Mouse (Mus musculus) heart, embryonic 12.5 days (tissue): ENCODE measurements around the gene B3gat3. TPM values are rescaled to one million over a fixed set of nuclear protein-coding genes. Genes with fewer than 3 reads are reported as not detected.
A peak's percentile ranks its signal among the peaks of the same experiment; 100 is the strongest.
"Not testable (repeated sequence)": the region's sequence is repeated elsewhere in the genome, so short reads cannot be mapped to it uniquely, and the experiment has no call there.

Experiments
- ATAC-seq: fragments of 200-750 bp; cut with Nextera tagmentation; 2 replicates; pipeline ENCODE4 v1.8.0; 2017; ENCODE audit warnings: moderate TSS enrichment, moderate library complexity; ENCODE audit not compliant: insufficient number of reproducible peaks, low FRiP score
- H3K27ac ChIP-seq: fragments of 300-500 bp; sonication (generic); 2 replicates; pipeline ENCODE4 v1.5.1; 2016; ENCODE audit warnings: mild to moderate bottlenecking, moderate library complexity; ENCODE audit not compliant: poor library complexity, severe bottlenecking
- H3K27me3 ChIP-seq: fragments of 300-500 bp; sonication (generic); replicated peaks from 2 replicates; pipeline ENCODE4 v1.6.1; 2016; ENCODE audit warnings: mild to moderate bottlenecking, moderate library complexity
- H3K36me3 ChIP-seq: fragments of 300-500 bp; sonication (generic); 2 replicates; pipeline ENCODE4 v1.6.1; 2016; ENCODE audit warnings: mild to moderate bottlenecking, moderate library complexity
- H3K4me1 ChIP-seq: fragments of 300-500 bp; sonication (generic); replicated peaks from 2 replicates; pipeline ENCODE4 v1.6.1; 2016; ENCODE audit warnings: mild to moderate bottlenecking
- H3K4me2 ChIP-seq: fragments of 300-500 bp; sonication (generic); 2 replicates; pipeline ENCODE4 v1.6.1; 2016; ENCODE audit warnings: mild to moderate bottlenecking, moderate library complexity
- H3K4me3 ChIP-seq: fragments of 300-500 bp; sonication (generic); 2 replicates; pipeline ENCODE4 v1.5.1; 2016; ENCODE audit warnings: mild to moderate bottlenecking
- H3K9ac ChIP-seq: fragments of 300-500 bp; sonication (generic); 2 replicates; pipeline ENCODE4 v1.6.1; 2016; ENCODE audit warnings: mild to moderate bottlenecking, moderate library complexity
- H3K9me3 ChIP-seq: fragments of 300-500 bp; sonication (generic); replicated peaks from 2 replicates; pipeline ENCODE4 v1.6.1; 2016; ENCODE audit warnings: mild to moderate bottlenecking, moderate library complexity
- WGBS: fragments of 180-500 bp; shearing (Covaris S2); methylation state at CpG from one replicate; pipeline ENCODE4 v1.1.7; 2016; 5-methylcytosine and 5-hydroxymethylcytosine counted together
- microRNA-seq: library from miRNA; unstranded; fragments of <30 nt; microRNA quantifications from one replicate; pipeline ENCODE4, GENCODE M21; 2017
- polyA plus RNA-seq: library from polyadenylated mRNA; unstranded; fragments of >200 nt; fragmentation: Nextera tagmentation; extraction: Ambion mirVana; gene quantifications from 2 replicates; pipeline ENCODE4 v1.2.1, GENCODE M21; 2016

The B3gat3 gene
- polyA plus RNA-seq, 1 experiment from 2014 or later: 46.8 TPM

DNA sequence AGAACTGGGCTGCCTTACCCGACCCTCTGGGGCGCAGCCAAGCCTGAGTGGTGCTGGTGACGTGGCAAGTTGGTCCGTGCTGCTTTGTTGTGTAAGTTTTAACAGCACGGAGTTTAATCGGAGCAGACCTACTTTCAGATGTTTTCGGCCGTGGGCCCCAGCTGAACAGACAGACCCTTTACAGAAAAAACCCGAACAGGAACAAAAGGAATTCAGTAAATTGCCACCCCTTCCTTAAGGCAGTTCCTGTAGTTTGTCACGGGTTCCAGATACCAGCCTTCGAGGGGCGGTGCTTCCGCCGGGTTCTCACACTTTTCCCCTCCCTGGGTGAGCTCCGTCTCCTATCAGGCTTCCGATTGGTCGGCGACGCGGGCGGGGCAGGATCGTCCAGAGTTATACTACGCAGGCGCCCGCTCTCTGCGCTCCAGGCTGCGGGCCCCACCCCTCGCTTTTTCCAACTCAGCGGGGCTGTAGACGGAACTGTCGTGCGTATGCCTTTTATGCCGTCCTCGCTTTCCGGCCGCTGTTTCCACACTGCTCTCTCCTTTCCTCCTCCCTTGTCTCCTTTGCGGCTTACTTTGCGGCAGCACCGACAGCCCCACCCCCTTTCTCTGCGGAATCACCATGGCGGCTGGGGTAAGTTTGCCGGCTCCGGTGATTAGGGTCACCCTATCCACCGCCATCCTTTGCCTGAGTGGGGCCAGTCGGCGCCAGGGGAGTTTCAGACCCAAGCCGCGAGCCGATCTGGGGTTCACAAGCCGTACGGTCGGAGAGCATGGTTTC, 46.6 kb downstream of the B3gat3 start, which contains the start of gene Eef1g:
Gene Eef1g (plus strand): TSS at position 452 of the 783 bp plus-strand sequence.
- peak; percentile 100 for ATAC-seq
- Histone ChIP-seq H3K27me3 (no peaks in the 10 kb centered on the region), H3K4me1 (peaks cover 23% of the 10 kb centered on the region), H3K4me3 (peak within 1 kb of the TSS; percentile 89), H3K27ac (peak within 1 kb of the TSS; percentile 92), H3K9ac (peak within 1 kb of the TSS; percentile 96), H3K36me3 (peaks cover 75% of the 10 kb centered on the region), H3K9me3 (no peaks in the 10 kb centered on the region), H3K4me2 (peak within 1 kb of the TSS; percentile 93)
- WGBS: under 1% methylated on average over 52 of the region's 52 CpGs

DNA sequence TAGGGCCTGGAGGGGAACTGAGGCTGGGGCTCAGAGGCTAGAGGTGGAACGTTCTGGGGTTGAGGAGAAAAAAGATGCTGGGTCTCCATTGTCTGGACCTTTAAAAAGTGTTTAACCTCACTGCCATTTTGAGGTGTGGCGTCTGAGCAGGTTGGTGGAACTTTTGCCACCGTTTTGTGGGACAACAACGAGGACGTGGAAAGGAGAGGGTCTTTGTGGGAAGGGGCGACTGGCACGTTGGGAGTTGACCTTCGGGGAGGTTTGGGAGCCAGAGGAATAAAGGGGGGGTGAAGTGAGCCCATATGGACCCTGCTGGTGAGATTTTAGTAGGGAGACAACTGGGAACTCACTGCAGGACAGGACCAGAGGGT, 47.2 kb downstream of the B3gat3 start:
- H3K9ac ChIP-seq: peak overlapping the region; percentile 96
- H3K4me3 ChIP-seq: peak overlapping the region; percentile 89
- peak overlapping the region; percentile 93 for H3K4me2 ChIP-seq
- H3K27ac ChIP-seq: peak overlapping the region; percentile 69
- H3K36me3 ChIP-seq: peaks cover 75% of the 10 kb centered on the region
- H3K27me3 ChIP-seq: no peaks in the 10 kb centered on the region
- WGBS: under 1% methylated on average over 8 of the region's 8 CpGs
- H3K9me3 ChIP-seq: no peaks in the 10 kb centered on the region
- no peak for ATAC-seq
- peaks cover 23% of the 10 kb centered on the region for H3K4me1 ChIP-seq

DNA sequence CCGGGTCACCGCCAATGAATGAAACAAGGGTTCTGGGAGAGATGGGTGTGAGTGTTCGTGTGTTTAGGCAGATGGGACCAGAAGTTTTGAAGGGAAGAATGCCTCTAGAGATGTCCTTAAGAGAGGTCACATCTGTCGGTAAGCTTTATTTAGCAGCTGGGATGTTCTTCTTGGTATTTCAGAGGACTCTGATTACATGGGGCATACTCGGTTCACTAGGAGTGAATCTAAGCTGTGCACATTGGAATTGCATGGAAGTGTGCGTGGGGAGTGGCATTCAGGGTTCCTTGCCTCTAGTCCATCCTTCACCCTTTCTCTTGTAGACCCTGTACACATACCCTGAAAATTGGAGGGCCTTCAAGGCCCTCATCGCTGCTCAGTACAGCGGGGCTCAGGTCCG, 47.7 kb downstream of the B3gat3 start:
- H3K4me2 ChIP-seq: peak overlapping the region; percentile 93

DNA sequence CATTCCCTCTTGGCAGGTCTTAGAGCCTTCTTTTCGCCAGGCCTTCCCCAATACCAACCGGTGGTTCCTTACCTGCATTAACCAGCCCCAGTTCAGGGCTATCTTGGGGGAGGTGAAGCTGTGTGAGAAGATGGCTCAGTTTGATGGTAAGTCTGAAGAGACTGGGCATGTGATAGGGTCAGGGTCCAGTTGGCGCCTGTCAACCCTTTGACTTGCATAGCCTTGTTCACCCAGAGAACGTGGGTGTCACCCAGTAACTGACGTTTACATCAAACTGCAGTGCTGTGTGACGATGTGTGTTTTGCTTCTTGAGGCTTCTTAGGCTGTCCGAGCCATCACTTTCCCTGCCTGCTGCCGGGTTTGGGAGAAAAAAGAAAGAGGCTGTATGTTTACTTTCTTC, 52.3 kb downstream of the B3gat3 start:
- not testable (repeated sequence) for H3K9ac ChIP-seq, H3K9me3 ChIP-seq, ATAC-seq, H3K4me2 ChIP-seq, H3K27ac ChIP-seq, H3K4me3 ChIP-seq, H3K27me3 ChIP-seq
- WGBS: 82% methylated on average over 8 of the region's 8 CpGs
- Histone ChIP-seq H3K36me3 (peaks cover 85% of the 10 kb centered on the region), H3K4me1 (peaks cover 14% of the 10 kb centered on the region)

More for the DNA sequence above, 47.7 kb downstream of the B3gat3 start:
- Histone ChIP-seq H3K27ac (peak overlapping the region; percentile 69), H3K9me3 (no peaks in the 10 kb centered on the region), H3K27me3 (no peaks in the 10 kb centered on the region), H3K4me1 (peaks cover 23% of the 10 kb centered on the region), H3K9ac (peak overlapping the region; percentile 96), H3K4me3 (peak overlapping the region; percentile 89), H3K36me3 (peaks cover 75% of the 10 kb centered on the region)
- 3% methylated on average over 9 of the region's 9 CpGs for WGBS
- ATAC-seq: no peak

DNA sequence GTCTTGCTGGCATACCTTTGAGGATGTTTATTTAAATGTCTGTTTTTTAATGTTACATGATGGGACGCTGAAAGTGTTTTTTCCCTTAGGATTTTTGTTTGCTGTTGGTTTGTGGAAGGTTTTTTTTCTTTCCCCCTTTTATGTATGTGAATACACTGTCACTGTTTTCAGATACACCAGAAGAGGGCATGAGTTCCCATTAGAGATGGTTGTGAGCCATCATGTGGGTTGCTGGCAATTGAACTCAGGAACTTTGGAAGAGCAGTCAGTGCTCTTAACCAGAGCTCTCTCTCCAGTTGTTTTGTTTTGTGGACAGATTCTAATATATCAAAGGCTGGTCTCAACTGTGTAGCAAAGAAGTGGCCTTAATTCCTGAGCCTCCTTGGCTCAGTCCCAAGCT, 54.5 kb downstream of the B3gat3 start:
- Histone ChIP-seq H3K9me3 (no peaks in the 10 kb centered on the region), H3K27me3 (no peaks in the 10 kb centered on the region)
- ATAC-seq: no peak

DNA sequence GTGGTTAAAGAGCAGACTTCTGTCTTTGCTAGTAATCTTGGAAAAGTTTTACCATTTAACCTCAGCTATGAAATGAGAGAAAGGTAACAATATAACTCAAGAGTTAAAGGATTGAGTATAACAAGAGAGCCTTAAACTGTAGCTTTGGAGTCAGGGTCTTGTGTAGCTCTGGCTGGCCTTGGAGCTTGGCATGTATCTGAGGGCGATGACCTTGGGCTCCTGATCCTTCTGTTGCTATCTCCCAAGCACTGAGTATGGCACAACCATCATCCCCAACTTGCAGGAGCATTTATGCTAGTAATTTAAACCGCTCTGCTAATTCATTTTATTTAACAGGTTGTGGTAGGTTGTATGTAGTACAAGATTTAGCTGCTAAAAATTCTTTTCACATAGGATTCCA, 55.3 kb downstream of the B3gat3 start:
- Histone ChIP-seq H3K4me1 (peaks cover 10% of the 10 kb centered on the region), H3K9ac (no peak overlapping the region), H3K4me3 (no peak overlapping the region), H3K27me3 (no peaks in the 10 kb centered on the region), H3K4me2 (no peak overlapping the region), H3K9me3 (no peaks in the 10 kb centered on the region), H3K36me3 (peaks cover 93% of the 10 kb centered on the region), H3K27ac (no peak overlapping the region)
- 90% methylated on average over 2 of the region's 2 CpGs for WGBS
- no peak for ATAC-seq

More for the DNA sequence above, 54.5 kb downstream of the B3gat3 start:
- no peak overlapping the region for H3K27ac ChIP-seq
- H3K4me3 ChIP-seq: no peak overlapping the region
- H3K4me1 ChIP-seq: peaks cover 3% of the 10 kb centered on the region
- 89% methylated on average over 1 of the region's 1 CpGs for WGBS
- no peak overlapping the region for H3K4me2 ChIP-seq
- H3K9ac ChIP-seq: no peak overlapping the region
- peaks cover 94% of the 10 kb centered on the region for H3K36me3 ChIP-seq

DNA sequence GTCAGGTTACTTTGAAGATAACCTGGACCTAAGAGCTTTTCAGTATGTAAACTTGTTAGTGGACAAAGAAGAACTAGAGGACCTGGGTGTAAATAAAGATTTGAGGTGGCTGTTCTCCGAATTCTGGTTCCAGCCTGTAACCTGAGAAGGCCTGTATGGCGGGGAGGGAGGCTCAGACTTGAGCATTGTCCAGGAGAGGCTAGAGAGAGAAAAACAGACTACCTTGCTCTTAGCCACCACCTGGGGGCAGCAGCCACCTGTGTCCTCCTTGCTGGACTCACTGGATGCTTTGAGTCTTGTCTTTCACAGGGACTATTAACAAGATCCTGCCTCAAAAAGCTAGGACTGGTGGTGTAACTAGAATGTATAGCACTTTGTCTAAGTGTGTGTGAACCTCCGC, 56.4 kb downstream of the B3gat3 start:
- Histone ChIP-seq H3K9me3 (no peaks in the 10 kb centered on the region), H3K4me2 (no peak overlapping the region), H3K27me3 (no peaks in the 10 kb centered on the region), H3K9ac (no peak overlapping the region), H3K27ac (no peak overlapping the region), H3K36me3 (peaks cover 88% of the 10 kb centered on the region), H3K4me3 (no peak overlapping the region), H3K4me1 (peaks cover 20% of the 10 kb centered on the region)
- ATAC-seq: 0 out of 2 replicates have a peak, but pooled peaks have one; percentile 58
- 45% methylated on average over 3 of the region's 3 CpGs for WGBS

Small RNAs within 50 kb of the gene (microRNA-seq; reads per million reads assigned to microRNA genes)
- gene Mir5136: not detected

Other genes starting within 250 kb of the B3gat3 start
- 87.6 and 88.9 TPM in 2 replicates for gene Slc3a2, start 197.0 kb upstream of the B3gat3 start, polyA plus RNA-seq
- 48.9 and 52.9 TPM in 2 replicates for gene Wdr74, start 184.5 kb upstream of the B3gat3 start, polyA plus RNA-seq
- 1.8 and 2.8 TPM in 2 replicates for gene 1700092M07Rik, start 179.7 kb upstream of the B3gat3 start, polyA plus RNA-seq
- 86.1 and 88.1 TPM in 2 replicates for gene Stx5a, start 179.0 kb upstream of the B3gat3 start, polyA plus RNA-seq
- 135 and 149 TPM in 2 replicates for gene Nxf1, start 163.3 kb upstream of the B3gat3 start, polyA plus RNA-seq
- gene Tmem223, start 149.4 kb upstream of the B3gat3 start, polyA plus RNA-seq: 145 and 146 TPM in 2 replicates
- gene Tmem179b, start 145.9 kb upstream of the B3gat3 start, polyA plus RNA-seq: 49.7 and 51.9 TPM in 2 replicates
- 22.5 and 23.3 TPM in 2 replicates for gene Taf6l, start 134.0 kb upstream of the B3gat3 start, polyA plus RNA-seq
- gene Polr2g, start 121.8 kb upstream of the B3gat3 start, polyA plus RNA-seq: 137 and 145 TPM in 2 replicates
- gene Zbtb3, start 117.8 kb upstream of the B3gat3 start, polyA plus RNA-seq: 3.8 and 4.1 TPM in 2 replicates
- 36.3 and 37.0 TPM in 2 replicates for gene Ttc9c, start 101.0 kb upstream of the B3gat3 start, polyA plus RNA-seq
- gene Hnrnpul2, start 100.4 kb upstream of the B3gat3 start, polyA plus RNA-seq: 3.8 TPM in 2 replicates
- not detected in 2 replicates for gene AC129217.1, start 90.6 kb upstream of the B3gat3 start, polyA plus RNA-seq
- 41.0 and 41.1 TPM in 2 replicates for gene Bscl2, start 82.9 kb upstream of the B3gat3 start, polyA plus RNA-seq
- 2.5 and 2.9 TPM in 2 replicates for gene Gng3, start 81.2 kb upstream of the B3gat3 start, polyA plus RNA-seq
- 0.77 and 0.78 TPM in 2 replicates for gene Lrrn4cl, start 69.6 kb upstream of the B3gat3 start, polyA plus RNA-seq
- gene Ubxn1, start 48.9 kb upstream of the B3gat3 start, polyA plus RNA-seq: 138 and 142 TPM in 2 replicates
- 52.7 and 60.6 TPM in 2 replicates for gene Uqcc3, start 39.5 kb upstream of the B3gat3 start, polyA plus RNA-seq
- 61.5 and 66.4 TPM in 2 replicates for gene Lbhd1, start 36.6 kb upstream of the B3gat3 start, polyA plus RNA-seq
- not detected in 2 replicates for gene Gm49403, start 36.4 kb upstream of the B3gat3 start, polyA plus RNA-seq
- 64.2 and 64.5 TPM in 2 replicates for gene 1810009A15Rik, start 31.5 kb upstream of the B3gat3 start, polyA plus RNA-seq
- gene Gm49416, start 31.4 kb upstream of the B3gat3 start, polyA plus RNA-seq: not detected in 2 replicates
- 28.9 and 30.1 TPM in 2 replicates for gene Ints5, start 27.4 kb upstream of the B3gat3 start, polyA plus RNA-seq
- 78.7 and 83.6 TPM in 2 replicates for gene Ganab, start 22.3 kb upstream of the B3gat3 start, polyA plus RNA-seq
- 2.4 and 2.5 TPM in 2 replicates for gene Rom1, start 9.0 kb downstream of the B3gat3 start, polyA plus RNA-seq
- 13.3 and 13.5 TPM in 2 replicates for gene Eml3, start 9.2 kb downstream of the B3gat3 start, polyA plus RNA-seq
- 106 and 115 TPM in 2 replicates for gene Mta2, start 21.5 kb downstream of the B3gat3 start, polyA plus RNA-seq
- 17.1 and 19.4 TPM in 2 replicates for gene Tut1, start 33.5 kb downstream of the B3gat3 start, polyA plus RNA-seq
- gene Eef1g, start 46.7 kb downstream of the B3gat3 start, polyA plus RNA-seq: 281 and 282 TPM in 2 replicates
- gene Ahnak, start 68.9 kb downstream of the B3gat3 start, polyA plus RNA-seq: 26.0 and 27.1 TPM in 2 replicates
- not detected in 2 replicates for gene Scgb1a1, start 167.6 kb downstream of the B3gat3 start, polyA plus RNA-seq
- 11.3 and 14.1 TPM in 2 replicates for gene Asrgl1, start 215.3 kb downstream of the B3gat3 start, polyA plus RNA-seq